Mouse (Mus musculus) cerebellum, adult 9-10 months (tissue): Measurements from ENCODE around the gene Eprs.

Experiments used
- DNase-seq: peaks from one replicate; pipeline ENCODE4 v3.0.0; 2022

Eprs gene

DNA sequence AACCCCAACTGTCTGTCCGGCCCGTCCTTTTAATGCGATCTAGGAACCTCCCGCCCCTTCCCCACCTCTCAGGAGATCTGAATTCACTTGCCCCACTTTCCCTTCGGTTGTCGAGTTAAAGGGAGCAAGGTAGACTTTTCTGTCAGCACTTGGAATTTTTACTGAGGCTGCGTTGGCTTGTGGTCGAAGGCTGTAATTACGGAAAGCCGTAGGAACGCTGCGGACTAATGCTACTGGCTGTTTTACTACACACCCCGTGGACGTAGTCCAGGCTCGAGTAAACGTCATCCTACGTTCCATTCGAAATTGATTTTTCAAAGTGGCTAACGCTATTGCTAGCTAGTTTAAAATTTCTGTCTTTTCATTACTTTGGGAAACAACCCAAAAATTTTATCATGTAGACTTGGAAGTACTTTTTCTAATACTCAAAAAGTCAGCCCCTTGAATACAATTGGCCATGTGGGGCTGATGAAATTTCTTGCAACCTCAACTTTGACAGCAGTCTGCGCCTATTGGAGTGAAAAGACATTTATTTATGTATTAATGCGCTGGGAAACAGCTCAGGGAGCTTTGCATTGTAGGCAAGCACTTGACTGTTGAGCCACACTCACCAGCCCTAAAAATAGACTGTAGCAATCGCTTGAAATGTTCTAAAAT lies 810 bp downstream of the Eprs start:
- peak; percentile 55 for DNase-seq

DNA sequence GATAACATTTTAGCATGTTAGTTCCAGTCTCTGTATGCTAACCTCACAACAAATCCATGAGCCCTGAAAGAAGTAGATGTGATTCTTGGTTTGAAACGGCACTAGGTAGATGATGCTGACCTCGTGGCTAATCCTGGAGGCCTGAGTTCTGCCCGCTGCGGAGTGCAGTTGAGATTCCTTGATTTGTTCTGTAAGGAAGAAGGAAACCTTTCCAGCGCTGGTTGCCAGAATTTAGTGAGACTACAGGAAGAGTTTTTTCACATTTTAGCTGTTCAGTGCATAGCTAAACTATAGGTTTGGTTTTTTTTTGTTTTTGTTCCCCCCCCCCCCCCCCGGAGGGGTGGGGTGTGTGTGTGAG lies 1.3 kb downstream of the Eprs start:
- DNase-seq: no peak

DNA sequence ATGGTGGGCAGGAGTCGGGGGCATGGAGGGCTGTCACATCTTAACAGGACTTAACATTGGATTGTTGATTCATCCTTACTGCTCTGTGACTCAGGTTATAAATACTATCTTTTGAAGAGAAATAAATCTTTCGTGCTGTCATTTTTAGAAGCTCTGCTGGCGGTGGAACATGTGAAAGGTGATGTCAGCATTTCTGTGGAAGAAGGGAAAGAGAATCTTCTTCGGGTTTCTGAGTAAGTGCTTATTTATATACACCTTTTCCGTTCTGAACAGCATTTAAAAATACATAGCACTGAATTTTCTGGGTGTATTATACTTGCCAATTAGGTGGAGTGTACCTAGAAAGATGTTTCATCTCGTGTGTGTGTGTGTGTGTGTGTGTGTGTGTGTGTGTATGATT lies 4.5 kb downstream of the Eprs start:
- no peak for DNase-seq

DNA sequence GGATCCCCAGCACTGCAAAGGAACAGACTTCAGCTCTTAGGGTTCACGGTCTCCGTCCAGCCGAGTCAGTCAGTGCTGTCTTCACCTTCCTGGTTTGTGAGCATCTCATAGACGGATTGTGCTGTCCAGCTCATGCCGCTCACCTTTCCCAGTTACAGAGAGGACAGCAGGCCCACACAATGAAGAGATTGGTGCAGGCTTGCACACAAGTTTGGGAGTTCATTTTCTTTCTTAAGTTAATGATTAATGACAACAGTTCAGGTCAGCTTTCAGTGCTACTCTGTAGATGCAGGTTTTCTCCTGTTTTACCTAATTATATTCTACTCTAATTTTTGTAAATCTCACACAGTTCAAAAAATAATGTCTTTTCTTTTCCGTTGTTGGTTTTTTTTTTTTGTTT lies 7.1 kb downstream of the Eprs start:
- DNase-seq: no peak

DNA sequence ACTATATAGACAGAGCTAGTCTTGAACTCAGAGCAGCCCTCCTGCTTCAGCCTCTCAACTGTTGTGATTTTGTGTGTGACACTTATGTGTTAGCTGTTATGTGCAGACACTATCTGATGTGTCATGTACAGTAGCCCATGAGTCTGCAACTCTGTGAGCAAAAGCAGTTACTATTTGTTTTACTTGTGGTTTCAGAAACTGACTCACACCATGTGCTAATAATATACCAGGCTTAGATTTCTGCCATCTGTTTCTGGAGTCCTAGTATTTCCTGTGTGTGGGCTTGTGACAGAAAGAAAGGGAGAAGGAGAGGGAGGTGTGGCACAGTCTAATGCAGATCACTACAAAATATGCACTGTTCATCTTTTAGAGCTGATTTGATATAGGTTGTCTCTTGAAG lies 13.5 kb downstream of the Eprs start:
- DNase-seq: no peak

DNA sequence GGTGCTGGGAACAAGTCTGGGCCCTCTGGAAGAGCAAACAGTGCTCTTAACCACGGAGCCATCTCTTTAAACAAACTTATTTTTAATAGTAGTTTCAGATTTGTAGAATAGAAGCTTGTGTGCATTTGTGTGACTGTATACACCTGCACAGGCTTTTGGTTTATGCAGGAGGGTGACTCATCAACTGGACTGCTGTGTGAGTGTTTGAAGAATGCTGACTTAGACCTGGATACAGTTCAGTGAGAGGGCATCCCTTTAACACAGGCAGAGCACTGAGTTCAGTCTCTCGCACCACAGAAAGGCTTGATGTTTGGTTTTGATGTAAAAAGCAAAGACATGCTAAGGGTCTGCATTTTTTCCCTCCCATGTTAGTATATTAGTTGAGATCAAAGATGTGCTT lies 14.6 kb downstream of the Eprs start:
- DNase-seq: no peak

DNA sequence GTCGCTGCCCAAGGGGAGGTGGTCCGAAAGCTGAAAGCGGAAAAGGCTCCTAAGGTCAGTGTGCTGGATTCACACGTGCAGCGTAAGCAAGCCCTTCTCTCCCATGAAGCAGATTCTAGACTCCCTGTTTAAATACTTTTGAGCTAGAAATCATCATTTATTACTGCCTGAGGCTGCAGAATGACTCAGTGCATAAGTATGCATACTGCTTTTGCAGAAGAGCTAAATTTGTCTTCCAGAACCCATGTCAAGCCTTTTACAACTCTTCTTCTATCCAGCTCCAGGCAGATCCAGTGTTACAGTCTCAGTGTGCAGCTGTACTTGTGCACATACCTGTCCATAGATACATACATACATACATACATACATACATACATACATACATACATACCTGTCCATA lies 38.8 kb downstream of the Eprs start:
- DNase-seq: no peak

DNA sequence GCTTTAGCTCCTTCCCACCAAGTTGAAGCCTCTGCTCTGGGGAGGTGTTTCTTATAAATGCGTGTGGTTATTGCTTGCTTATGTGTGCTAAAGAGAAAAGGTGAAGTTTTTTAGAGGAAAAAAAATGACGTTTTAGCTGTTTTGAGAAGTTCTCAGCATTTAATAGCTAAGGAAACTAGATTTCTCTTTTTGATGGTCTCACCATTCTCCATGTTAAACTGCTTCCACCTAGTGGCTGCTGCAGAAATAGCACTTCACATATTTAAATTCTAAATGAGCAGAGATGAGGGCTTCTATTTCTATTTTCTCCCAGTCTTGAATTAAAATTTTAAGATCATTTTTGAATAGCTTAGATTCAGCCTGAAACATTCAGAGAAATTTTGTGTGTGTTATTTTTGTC lies 41.2 kb downstream of the Eprs start:
- DNase-seq: peak; percentile 33

DNA sequence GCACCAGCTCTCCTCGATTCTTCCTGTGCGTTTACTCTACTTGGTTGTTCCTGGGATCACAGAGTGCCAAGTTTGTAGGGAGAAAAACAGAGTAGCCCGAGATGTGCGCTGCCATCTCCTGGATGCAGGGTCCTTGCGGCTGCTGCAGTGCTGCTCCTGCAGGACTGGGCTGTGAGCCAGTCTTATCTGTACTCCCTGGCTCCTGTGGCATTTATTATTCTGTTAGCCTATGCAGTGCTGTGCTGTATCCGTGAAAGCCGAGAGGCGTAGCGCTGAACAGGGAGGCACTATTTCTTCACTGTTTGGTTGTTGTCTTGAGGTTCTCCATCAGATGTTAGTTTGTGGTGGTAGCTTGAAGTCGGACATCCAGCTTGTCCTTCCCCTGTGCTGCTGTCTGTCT lies 43.1 kb downstream of the Eprs start:
- DNase-seq: no peak

DNA sequence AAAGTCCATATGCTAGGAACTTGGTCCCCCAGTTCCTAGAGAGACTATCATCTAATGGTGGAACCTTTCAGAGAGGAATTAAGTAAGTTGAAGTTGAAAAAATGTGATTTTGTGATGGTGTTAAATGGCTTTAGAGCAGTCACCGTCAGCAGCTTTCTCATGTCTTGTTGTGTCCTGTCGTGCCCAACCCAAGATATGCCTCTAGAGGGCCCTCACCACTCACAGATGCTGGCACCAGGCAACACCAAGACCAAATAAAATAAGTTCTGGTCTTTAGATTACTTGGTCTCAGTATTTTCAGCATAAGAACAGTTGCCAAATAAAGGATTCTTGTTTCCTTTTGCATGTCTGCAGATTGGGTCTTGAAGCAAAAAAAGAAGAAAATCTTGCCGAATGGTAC lies 47.0 kb downstream of the Eprs start:
- DNase-seq: no peak

DNA sequence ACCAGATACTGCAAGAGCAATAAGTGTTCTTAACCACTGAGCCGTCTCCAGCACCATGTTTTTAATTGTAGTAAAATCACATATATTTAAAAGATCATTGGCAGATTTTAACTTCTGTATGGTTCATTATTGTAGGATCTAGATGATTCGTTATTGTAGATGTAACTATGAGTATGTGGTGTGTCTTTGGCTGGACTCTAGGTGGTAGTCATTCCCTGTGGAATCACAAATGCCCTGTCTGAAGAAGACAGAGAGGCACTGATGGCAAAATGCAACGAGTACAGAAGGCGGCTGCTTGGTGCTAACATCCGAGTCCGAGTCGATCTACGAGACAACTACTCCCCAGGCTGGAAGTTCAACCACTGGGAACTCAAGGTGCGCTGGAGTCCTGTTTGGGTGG lies 55.2 kb downstream of the Eprs start:
- no peak for DNase-seq

DNA sequence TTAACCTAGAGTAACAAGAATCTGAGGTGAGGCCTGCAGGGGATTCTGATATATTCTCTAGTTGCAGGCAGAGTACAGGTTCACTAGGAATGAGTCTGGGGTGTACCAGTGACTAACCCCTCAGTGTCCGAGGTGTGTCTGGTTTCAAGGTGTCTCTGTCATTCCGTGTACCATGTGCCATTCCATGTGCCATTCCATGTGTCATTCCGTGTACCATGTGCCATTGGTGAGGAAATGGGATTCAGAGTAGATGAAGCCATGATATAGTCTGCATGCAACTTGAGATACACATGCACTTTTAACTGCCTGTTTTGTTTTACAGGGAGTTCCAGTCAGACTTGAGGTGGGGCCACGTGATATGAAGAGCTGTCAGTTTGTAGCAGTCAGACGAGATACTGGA lies 57.0 kb downstream of the Eprs start:
- no peak for DNase-seq

DNA sequence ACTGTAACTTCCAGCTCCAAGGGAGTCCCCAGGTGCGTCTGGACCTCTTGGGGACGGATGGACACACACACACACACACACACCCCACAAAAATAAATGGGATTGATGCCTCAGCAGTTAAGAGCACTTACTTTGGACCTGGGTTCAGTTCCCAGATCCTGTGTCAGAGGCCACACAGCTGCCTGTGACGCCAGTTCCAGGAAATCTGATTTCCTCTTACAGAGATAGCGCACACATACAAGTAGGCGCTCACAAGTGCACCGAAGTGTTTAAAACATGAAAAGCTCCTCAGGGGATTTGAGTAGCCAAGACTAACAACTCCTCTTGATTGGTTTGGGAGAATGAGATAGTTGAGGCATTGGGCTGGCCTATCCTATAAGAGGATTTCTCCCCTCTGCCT lies 57.9 kb downstream of the Eprs start:
- DNase-seq: no peak

DNA sequence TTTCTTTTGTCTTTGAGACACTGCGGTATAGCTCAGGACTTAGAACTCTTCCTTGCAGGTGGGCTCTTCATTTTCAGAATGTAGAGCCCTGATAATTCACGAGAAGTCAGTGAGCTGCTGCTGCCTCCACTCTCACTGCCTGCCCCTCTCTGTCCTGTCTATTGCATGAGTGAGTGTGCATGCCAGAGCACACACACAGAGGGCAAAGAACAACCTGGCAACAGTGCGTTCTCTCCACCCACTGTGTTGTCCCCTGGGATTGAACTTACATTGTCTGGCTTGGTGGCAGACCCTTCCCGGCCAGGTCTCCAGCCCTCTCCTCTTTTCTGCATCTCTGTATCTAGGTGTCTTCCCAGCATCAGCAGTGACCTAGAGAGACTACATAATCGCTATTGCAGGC lies 63.7 kb downstream of the Eprs start:
- DNase-seq: no peak

DNA sequence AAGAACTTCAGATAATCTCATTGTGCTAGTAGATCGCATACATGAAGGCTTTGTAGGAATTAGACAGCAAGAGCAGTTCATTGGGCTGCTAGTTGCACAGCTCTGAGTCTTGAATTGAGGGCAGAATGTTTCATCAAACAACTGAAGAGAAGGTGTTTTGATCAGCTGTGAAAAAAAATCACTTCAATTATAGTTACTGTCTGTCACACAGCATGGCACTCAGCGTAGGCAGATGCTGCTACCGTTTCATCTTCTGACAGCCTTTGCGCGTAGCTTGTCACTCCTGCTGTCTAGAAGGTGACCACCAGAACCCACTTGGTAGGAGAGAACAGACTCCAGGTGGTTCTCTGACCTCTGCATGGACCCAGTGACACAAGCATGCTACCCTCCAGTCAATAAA lies 67.6 kb downstream of the Eprs start:
- DNase-seq: no peak

DNA sequence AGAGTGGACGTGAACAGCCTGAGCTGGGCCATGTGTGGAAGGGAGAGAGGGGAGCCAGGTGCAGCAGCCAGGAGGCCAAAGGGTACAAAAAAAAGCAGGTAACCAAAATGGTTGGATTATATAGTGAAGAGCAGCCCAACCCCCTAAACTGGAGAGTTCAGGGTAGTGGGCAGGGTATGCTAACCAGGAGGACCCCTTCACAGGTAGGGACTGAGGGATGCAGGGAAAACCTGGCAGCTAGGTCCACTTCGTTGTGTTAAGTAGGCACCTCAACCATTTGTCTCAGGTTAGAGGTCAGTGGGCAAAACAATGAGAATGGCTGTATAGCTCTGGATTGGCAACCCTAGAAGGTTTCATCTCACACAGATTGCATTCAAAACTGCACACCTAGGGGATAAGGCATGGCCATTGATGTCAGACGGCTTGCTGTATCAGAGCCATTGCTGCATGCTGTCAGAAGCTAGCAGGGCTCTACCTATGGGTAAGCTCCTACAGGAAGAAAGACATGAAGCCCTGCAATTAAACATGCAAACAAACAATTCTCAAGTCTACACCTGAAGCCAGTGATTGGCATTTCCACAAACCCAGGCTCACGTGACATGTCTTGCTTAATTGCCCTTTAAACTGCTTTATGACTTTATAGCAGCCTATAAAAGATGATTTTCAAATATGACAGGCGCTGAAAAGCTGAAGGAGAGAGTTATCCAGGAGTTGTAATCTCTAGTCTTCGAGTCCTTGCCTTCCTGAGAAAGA lies 68.6 kb downstream of the Eprs start:
- DNase-seq: no peak

DNA sequence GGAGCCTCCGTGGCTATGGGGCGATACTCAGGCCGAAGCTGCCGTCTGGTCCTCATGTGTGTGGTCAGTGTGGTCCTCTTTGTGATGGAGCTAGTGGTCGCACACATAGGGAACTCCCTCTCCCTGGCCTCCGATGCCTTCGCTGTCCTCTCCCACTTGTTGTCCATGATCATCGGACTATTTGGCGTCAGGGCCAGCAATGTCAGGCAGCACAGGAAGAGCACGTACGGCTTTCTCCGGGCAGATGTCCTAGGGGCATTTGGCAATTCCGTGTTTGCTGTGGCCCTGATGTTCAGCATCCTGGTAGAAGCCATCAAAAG lies 69.1 kb downstream of the Eprs start:
- no peak for DNase-seq

DNA sequence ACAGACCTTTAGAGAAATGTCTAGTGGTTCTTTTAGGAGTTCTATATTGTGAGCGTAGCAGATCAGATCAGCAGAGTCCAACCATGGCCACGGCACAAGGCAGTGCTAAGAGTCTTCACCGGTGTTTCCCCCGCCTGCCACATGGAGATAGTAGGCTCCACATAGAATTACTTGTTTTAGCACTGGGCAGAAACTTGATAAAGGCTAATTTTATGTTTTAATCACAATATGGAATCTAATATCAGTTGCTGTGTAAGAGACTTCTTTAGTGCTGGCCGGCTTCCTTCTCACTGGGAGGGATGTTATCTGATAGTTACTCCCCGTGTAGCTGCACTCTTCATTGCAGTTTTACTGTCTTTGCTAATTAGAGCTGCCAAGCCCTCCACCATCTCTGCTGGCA lies 70.3 kb downstream of the Eprs start:
- no peak for DNase-seq

DNA sequence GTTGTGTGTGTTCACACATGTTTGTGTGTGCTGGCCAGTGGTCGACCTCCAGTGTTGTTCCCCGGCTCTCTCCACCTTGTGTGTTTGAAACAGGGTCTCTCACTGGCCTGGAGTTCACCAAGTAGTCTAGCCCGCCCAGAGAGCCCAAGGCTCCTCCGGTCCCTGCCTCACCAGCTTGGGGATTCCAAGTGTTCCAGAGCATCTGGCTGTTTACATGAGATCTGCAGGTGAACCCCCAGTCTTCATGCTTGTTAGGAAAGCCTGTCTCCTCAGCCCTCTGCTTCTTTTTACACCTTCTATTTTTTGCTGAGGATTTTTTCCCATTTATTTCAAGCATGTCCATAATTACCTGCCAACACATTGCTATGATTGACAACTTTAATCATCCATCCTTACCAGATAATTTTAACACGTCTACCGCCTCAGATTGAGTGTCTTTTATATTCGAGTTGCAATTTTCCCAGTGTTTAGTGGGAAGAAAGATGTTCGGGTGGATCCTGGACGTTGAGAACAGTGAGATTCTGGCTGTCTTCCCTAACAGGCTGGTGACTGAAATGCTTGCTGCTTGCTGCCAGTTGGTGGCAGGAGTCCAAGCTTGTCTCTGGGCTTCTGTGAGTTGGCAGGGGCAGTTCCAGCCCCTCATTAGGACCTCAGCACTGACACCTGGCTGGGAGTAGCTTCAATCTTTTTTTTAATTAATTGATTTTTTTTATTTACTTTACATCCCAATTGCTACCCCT lies 76.2 kb downstream of the Eprs start:
- peak; percentile 86 for DNase-seq

DNA sequence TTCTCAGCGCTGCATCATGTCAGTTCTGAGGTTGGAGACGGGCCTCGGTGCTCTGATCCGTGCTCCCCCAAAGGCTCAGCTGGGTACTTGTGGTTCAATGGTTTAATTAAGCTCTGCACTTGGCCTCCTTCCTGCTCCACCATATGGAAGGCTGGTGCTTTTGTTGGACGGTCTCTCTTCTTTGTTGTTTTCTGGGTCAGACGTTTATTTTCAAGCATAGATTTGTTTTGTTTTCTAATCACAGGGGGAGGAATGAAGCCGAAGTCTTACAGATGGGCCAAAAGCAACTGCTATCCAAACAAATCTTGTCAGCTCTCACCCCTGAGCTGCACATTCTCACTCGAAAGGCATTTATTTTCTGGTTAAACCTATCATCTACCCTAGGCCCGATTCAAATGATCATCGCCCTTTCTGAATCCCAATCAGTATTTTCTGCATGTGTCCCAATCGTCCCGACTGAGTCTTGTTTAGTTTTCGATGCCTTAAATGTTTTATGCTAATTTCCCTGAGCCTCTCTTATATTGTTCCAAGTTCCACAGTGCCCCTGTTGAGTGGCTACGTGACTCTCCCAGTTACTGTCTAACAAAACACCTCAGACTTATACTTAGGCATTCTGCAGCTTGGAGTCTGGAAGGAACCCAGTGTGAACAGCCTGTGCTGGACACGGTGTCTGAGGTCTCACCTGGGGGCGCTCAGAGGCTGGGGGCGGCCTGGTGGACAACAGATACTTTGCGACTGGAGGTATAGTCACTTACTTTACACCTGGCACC lies 79.0 kb downstream of the Eprs start:
- peak; percentile 81 for DNase-seq

DNA sequence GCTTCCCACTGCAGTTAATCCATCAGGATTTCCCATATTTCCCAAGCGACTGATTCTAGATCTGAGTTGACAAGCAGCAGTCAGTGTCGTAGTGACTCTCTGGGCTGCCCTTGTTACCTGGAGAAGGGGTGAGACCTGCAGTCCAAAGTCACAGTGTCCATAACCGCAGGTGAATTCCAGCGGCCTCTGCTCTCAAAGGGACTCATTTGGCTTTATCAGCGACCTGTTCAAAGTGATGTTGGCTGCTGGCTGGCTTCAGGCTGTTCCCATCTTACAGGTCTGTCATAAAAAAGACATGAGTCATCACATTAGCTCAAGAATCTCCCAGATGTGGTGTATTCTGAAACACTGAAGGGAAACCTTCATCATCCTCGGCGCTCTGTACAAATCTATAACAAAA lies 86.1 kb downstream of the Eprs start:
- DNase-seq: no peak

DNA sequence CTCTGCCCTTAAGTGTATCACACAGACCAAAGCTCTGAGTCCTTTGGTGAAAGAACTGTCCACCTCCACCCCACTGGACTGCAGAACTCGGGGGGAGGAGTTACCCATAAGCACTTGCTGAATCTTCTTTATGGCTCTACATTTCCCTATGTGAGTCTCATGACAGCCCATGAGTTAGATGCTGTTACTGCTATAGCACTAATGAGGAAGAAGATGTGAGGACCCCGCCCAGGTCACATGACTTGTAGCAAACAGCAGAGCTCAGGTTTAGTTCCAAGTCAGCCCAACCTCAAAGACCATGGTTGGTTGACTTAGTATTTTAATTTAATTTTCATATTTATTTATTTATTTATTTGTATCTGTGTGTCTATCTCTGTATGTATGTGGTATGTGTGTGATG lies 86.9 kb downstream of the Eprs start:
- no peak for DNase-seq

DNA sequence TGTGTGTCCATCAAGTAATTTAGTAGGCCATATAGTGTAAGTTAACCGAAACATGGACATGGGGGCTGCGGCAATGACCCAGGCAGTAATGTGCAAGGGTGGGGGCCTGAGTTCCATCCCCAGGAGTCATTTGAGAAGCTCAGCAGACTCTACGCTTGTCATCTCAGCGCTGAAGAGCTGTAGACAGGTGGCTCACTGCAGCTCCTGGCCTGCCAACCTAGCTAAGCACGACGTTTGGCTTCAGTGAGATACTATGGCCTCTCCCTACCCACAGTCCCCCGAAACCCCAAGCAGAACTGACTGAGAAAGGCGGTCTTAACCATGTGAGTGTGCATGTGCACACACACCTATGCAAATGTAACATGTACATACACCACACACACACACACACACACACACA lies 88.2 kb downstream of the Eprs start:
- DNase-seq: no peak

DNA sequence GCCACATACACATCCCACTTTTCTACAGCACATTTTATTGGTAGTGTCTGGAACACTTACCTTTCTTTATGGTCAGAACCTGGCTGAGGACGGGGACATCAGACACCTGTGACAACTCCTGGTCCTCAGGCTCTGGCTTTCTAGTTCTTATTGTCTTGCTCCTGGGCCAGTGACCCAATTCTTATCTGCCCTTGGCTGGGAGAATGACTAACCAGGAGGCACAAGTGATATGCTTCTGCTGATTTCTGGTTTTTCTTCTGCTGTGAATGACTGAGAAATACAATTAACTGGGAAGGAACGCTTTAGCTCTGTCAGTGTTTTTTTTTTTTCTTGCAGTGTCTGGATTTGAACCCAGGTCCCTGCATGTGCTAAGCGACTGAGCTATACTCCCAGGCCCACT lies 88.7 kb downstream of the Eprs start:
- no peak for DNase-seq
